Mouse (Mus musculus): ENCODE measurements around the gene Fktn.
"Not testable (repeated sequence)": the region's sequence is repeated elsewhere in the genome, so short reads cannot be mapped to it uniquely, and the experiment has no call there.

The Fktn gene

GRCm38 (mm10) chr4:53772004-53772403 is 58.2 kb downstream of the Fktn start:
- no peak for DNase-seq (ENCODE audit: low read depth)

GRCm38 (mm10) chr4:53773911-53774310 is 60.1 kb downstream of the Fktn start:
- no peak for DNase-seq (ENCODE audit: low read depth)

- DNase-seq (ENCODE audit: low read depth) = no peak
Observed at GRCm38 (mm10) chr4:53781396-53781795, 67.6 kb downstream of the Fktn start.

GRCm38 (mm10) chr4:53782216-53783070 is 68.6 kb downstream of the Fktn start:
- DNase-seq (ENCODE audit: low read depth) = no peak

GRCm38 (mm10) chr4:53785746-53786398 is 72.1 kb downstream of the Fktn start:
- DNase-seq (ENCODE audit: low read depth) = no peak

- DNase-seq (ENCODE audit: low read depth) = no peak
Observed at GRCm38 (mm10) chr4:53786851-53787250, 73.1 kb downstream of the Fktn start.

GRCm38 (mm10) chr4:53789346-53789745 is 75.5 kb downstream of the Fktn start:
- no peak for DNase-seq (ENCODE audit: low read depth)

GRCm38 (mm10) chr4:53794257-53794966 is 80.6 kb downstream of the Fktn start:
- DNase-seq (ENCODE audit: low read depth) = no peak

- no peak for DNase-seq (ENCODE audit: low read depth)
Observed at GRCm38 (mm10) chr4:53795086-53795485, 81.3 kb downstream of the Fktn start.

- DNase-seq (ENCODE audit: low read depth) = no peak
Observed at GRCm38 (mm10) chr4:53795706-53796105, 81.9 kb downstream of the Fktn start.

GRCm38 (mm10) chr4:53796865-53797772 is 83.3 kb downstream of the Fktn start:
- no peak for DNase-seq (ENCODE audit: low read depth)

- DNase-seq (ENCODE audit: low read depth) = no peak
Observed at GRCm38 (mm10) chr4:53798896-53799676, 85.3 kb downstream of the Fktn start.

GRCm38 (mm10) chr4:53799753-53800152 is 86.0 kb downstream of the Fktn start:
- no peak for DNase-seq (ENCODE audit: low read depth)

- DNase-seq (ENCODE audit: low read depth) = not testable (repeated sequence)
Observed at GRCm38 (mm10) chr4:53803674-53804073, 89.9 kb downstream of the Fktn start.

GRCm38 (mm10) chr4:53806428-53806827 is 92.6 kb downstream of the Fktn start:
- not testable (repeated sequence) for DNase-seq (ENCODE audit: low read depth)

GRCm38 (mm10) chr4:53818320-53818719 is 104.5 kb downstream of the Fktn start:
- DNase-seq (ENCODE audit: low read depth) = no peak

- DNase-seq (ENCODE audit: low read depth) = no peak
Observed at GRCm38 (mm10) chr4:53823697-53824096, 109.9 kb downstream of the Fktn start.

- DNase-seq (ENCODE audit: low read depth) = no peak
Observed at GRCm38 (mm10) chr4:53824831-53825230, 111.0 kb downstream of the Fktn start.

- DNase-seq (ENCODE audit: low read depth) = peak; percentile 81
Observed at GRCm38 (mm10) chr4:53825821-53826605, 112.2 kb downstream of the Fktn start, which contains the start of gene Tmem38b. Gene Tmem38b (plus strand): TSS chr4:53826045.

Measured in naive thymus-derived CD4-positive, alpha-beta T cell, adult 2 months (primary cell).